ENCODE assay signal across 9 mouse cellular contexts in genomic region chrX:69359885-69360237, GRCm38 (mm10). TPM values are rescaled to one million over a fixed set of nuclear protein-coding genes. Genes with fewer than 3 reads are reported as not detected.
DNase-seq lines count a peak whose midpoint lies in the region; ATAC-seq and TF ChIP-seq lines count a peak whose summit lies in the region.
"Had no signal": no experiment of that assay in that cellular context is flagged by ENCODE, and none has a peak within 500 bp of the region (broad histone marks: within the 10 kb centered on the region; RNA-seq: fewer than 3 reads in every experiment).

No protein-coding gene starts in this region.

- no peaks in the 10 kb centered on the region for H3K36me3 ChIP-seq in heart, embryonic 12.5 days
- no peaks in the 10 kb centered on the region for H3K36me3 ChIP-seq in ES-Bruce4 (ENCODE audit: control insufficient read depth, insufficient read depth, low read length, poor library complexity, severe bottlenecking)
- H3K36me3 ChIP-seq in forebrain, embryonic 14.5 days (ENCODE audit: control insufficient read depth, insufficient read depth, low read length) = no peaks in the 10 kb centered on the region
- H3K36me3 ChIP-seq in liver, embryonic 14.5 days (replicated peaks; ENCODE audit: control insufficient read depth, insufficient read depth, low read depth) = no peaks in the 10 kb centered on the region

- no peaks in the 10 kb centered on the region; the same call in none of the 2 replicates for H3K4me1 ChIP-seq in heart, embryonic 12.5 days (replicated peaks)
- no peaks in the 10 kb centered on the region for H3K4me1 ChIP-seq in ES-Bruce4 (ENCODE audit: control insufficient read depth, insufficient read depth, low read length)
- no peaks in the 10 kb centered on the region for H3K4me1 ChIP-seq in forebrain, embryonic 14.5 days (ENCODE audit: control insufficient read depth, insufficient read depth, low read length)
- H3K4me1 ChIP-seq in liver, embryonic 14.5 days (replicated peaks; ENCODE audit: control insufficient read depth in 2 of 2, insufficient read depth in 2 of 2, low read length in 1 of 2) = no peaks in the 10 kb centered on the region

- H3K9ac ChIP-seq in heart, embryonic 12.5 days = peak overlapping the region; percentile 84
- no peak overlapping the region for H3K9ac ChIP-seq in ES-Bruce4 (ENCODE audit: low read depth, poor library complexity, severe bottlenecking)
- H3K9ac ChIP-seq in forebrain, embryonic 14.5 days (ENCODE audit: low read length) = peak overlapping the region; percentile 79
- H3K9ac ChIP-seq in liver, embryonic 14.5 days (replicated peaks) = no peak overlapping the region

- H3K9me3 ChIP-seq in heart, embryonic 12.5 days (replicated peaks) = no peaks in the 10 kb centered on the region
- no peaks in the 10 kb centered on the region for H3K9me3 ChIP-seq in ES-Bruce4 (replicated peaks; ENCODE audit: control insufficient read depth, insufficient read depth, low read length, poor library complexity, severe bottlenecking)
- H3K9me3 ChIP-seq in forebrain, embryonic 14.5 days (replicated peaks; ENCODE audit: control insufficient read depth, low read length) = no peaks in the 10 kb centered on the region
- no peaks in the 10 kb centered on the region for H3K9me3 ChIP-seq in liver, embryonic 14.5 days (ENCODE audit: control insufficient read depth, low read length)

- no peak for DNase-seq in heart, postnatal 36 days
- DNase-seq in forebrain, embryonic 14.5 days (ENCODE audit: low spot score) = peak; percentile 6
- no peak for DNase-seq in liver, embryonic 14.5 days (ENCODE audit: low read depth in 3 of 3, low spot score in 3 of 3)
- DNase-seq in urinary bladder, adult 18-20 months (ENCODE audit: low spot score in 2 of 2) = no peak
- no peak for DNase-seq in thymus, postnatal 36 days

- H3K4me3 ChIP-seq in heart, embryonic 12.5 days = peak overlapping the region; percentile 66
- H3K4me3 ChIP-seq in ES-Bruce4 (ENCODE audit: low read depth, low read length) = peak overlapping the region; percentile 42
- peak overlapping the region; percentile 60 for H3K4me3 ChIP-seq in forebrain, embryonic 14.5 days (ENCODE audit: low read depth, low read length)
- H3K4me3 ChIP-seq in liver, embryonic 14.5 days (ENCODE audit: insufficient read depth in 1 of 2, low read depth in 2 of 2, low read length in 2 of 2) = peak overlapping the region in 1 of 2 experiments; percentile 39; a peak in 2 of 4 replicates

- no peak for TF ChIP-seq EP300 in ES-Bruce4 (IDR thresholded peaks at IDR 0.05; ENCODE audit: insufficient read depth, low read depth, low read length)
- TF ChIP-seq EP300 in liver, embryonic 14.5 days (IDR thresholded peaks at IDR 0.05; ENCODE audit: low read depth) = no peak

- TF ChIP-seq POLR2A in ES-Bruce4 (IDR thresholded peaks at IDR 0.05; ENCODE audit: insufficient read depth, low read length) = no peak

- 18% methylated on average over 4 of the region's 4 CpGs for WGBS in heart, embryonic 12.5 days
- WGBS in forebrain, embryonic 14.5 days = 29% methylated on average over 4 of the region's 4 CpGs
- WGBS in liver, embryonic 14.5 days (ENCODE audit: insufficient replicate concordance) = 10% methylated on average over 4 of the region's 4 CpGs

- intact Hi-C loops in heart, postnatal 36 days (cut with DNase I) = no loop called here

- H3K4me2 ChIP-seq in heart, embryonic 12.5 days = peak overlapping the region; percentile 73
- H3K4me2 ChIP-seq in forebrain, embryonic 14.5 days (ENCODE audit: low read length) = peak overlapping the region; percentile 58
- peak overlapping the region; percentile 36; the same call in 1 of the 2 replicates for H3K4me2 ChIP-seq in liver, embryonic 14.5 days (ENCODE audit: low read depth)

- peaks cover 26% of the 10 kb centered on the region for H3K27me3 ChIP-seq in heart, embryonic 12.5 days (replicated peaks)
- H3K27me3 ChIP-seq in ES-Bruce4 (ENCODE audit: control insufficient read depth, insufficient read depth, low read length, poor library complexity, severe bottlenecking) = peaks cover 2% of the 10 kb centered on the region; the same call in 1 of the 2 replicates
- H3K27me3 ChIP-seq in forebrain, embryonic 14.5 days (replicated peaks; ENCODE audit: control insufficient read depth, insufficient read depth, low read length) = no peaks in the 10 kb centered on the region
- H3K27me3 ChIP-seq in liver, embryonic 14.5 days (ENCODE audit: control insufficient read depth, insufficient read depth, low read length) = peaks cover 20% of the 10 kb centered on the region

- H3K27ac ChIP-seq in heart, embryonic 12.5 days (ENCODE audit: poor library complexity, severe bottlenecking) = no peak overlapping the region
- no peak overlapping the region for H3K27ac ChIP-seq in ES-Bruce4 (ENCODE audit: insufficient read depth, low read length)
- H3K27ac ChIP-seq in forebrain, embryonic 14.5 days (ENCODE audit: low read depth, low read length) = peak overlapping the region; percentile 80; the same call in 1 of the 2 replicates
- H3K27ac ChIP-seq in liver, embryonic 14.5 days = no peak overlapping the region

- no peak for TF ChIP-seq CTCF in ES-Bruce4 (IDR thresholded peaks at IDR 0.05; ENCODE audit: low read depth, low read length)
- TF ChIP-seq CTCF in liver, embryonic 14.5 days (IDR thresholded peaks at IDR 0.05; ENCODE audit: low read depth) = no peak

- peak; percentile 22; the same call in 1 of the 2 replicates for ATAC-seq in heart, embryonic 12.5 days (ENCODE audit: insufficient number of reproducible peaks, low FRiP score)
- ATAC-seq in forebrain, embryonic 14.5 days = peak; percentile 66
- ATAC-seq in liver, embryonic 14.5 days (ENCODE audit: insufficient read depth) = no peak
- ATAC-seq in inflammation-experienced regulatory T-cells, adult 6 months = no peak

RNA-seq across cellular contexts. Expression of gene Aff2, which starts 0.2 kb away (rescaled TPM):
- 9.4 and 9.7 TPM in 2 replicates for polyA plus RNA-seq in heart, embryonic 12.5 days (2016; fragmentation: Nextera tagmentation; extraction: Ambion mirVana)
- 1 to 10 TPM; 3.2 to 3.5 TPM for total RNA-seq in heart, postnatal 36 days (2021)
- polyA plus RNA-seq in ES-Bruce4 (2011; ENCODE audit: insufficient read depth, insufficient read length, low read depth, missing spikeins) = 0.75 and 1.1 TPM in 2 replicates
- polyA plus RNA-seq in forebrain, embryonic 14.5 days (2014; fragmentation: Nextera tagmentation; extraction: Ambion mirVana) = 9.6 and 14.4 TPM in 2 replicates
- polyA plus RNA-seq in liver, embryonic 14.5 days (2012; rRNA removed) = 0.10 and 0.11 TPM in 2 replicates
- polyA plus RNA-seq in liver, embryonic 14.5 days (2014; fragmentation: Nextera tagmentation; extraction: Ambion mirVana) = 0.10 and 0.35 TPM in 2 replicates
- under 1 TPM in 1 of 3 experiments, not detected in 2; 0.11 TPM for polyA plus RNA-seq in inflammation-experienced regulatory T-cells, adult 6 months (2017; shearing (Covaris generic))
- polyA plus RNA-seq: large intestine, adult 2 months had no signal

Comparison
In these comparisons a context has a peak if more than half of its experiments do, and no peak if none do; other contexts are left out.
1. ATAC-seq: peak in heart, embryonic 12.5 days (single experiment) and forebrain, embryonic 14.5 days (single experiment); none in liver, embryonic 14.5 days (single experiment) and inflammation-experienced regulatory T-cells, adult 6 months (single experiment).
2. H3K9ac ChIP-seq: peak in heart, embryonic 12.5 days (single experiment) and forebrain, embryonic 14.5 days (single experiment); none in ES-Bruce4 (single experiment) and liver, embryonic 14.5 days (single experiment).
3. Peak in every context shown above with its lines, with median percentiles within 50 percentile points of each other: H3K4me2 ChIP-seq.